Mouse (Mus musculus): Measurements from ENCODE around the gene 4933424G06Rik. TPM values are rescaled to one million over a fixed set of nuclear protein-coding genes. Genes with fewer than 3 reads are reported as not detected.

The 4933424G06Rik gene
- 0.86 TPM for polyA plus RNA-seq (2014; fragmentation: Illumina TruSeq; extraction: RNeasy Lipid Tissue Mini Kit (QIAGEN cat#74804); ENCODE audit: low read depth, low replicate concordance)

DNA sequence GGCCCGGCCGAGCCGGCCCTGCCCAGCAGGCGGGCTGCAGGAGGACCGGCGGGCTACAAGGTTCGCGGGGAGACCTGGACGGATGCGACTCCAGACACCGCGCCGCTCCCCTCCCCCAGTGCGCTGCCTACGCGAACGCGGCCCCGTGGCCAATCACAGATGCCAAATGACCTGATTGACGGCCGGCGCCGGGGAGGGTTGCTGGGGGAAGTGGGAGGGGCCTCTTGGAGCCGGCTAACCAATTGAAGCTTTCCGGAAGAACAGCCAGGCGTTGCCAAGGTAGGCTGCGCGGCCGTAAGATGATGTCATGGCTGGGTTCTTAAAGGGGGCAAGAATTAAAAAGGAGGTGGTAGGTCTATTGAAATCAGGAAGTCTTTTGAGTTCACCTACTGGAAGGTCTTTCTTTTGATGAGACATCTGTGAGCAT lies at the start of gene 4933424G06Rik:
Gene 4933424G06Rik, plus strand, starts transcription at position 296 of the 427 bp plus-strand sequence.

DNA sequence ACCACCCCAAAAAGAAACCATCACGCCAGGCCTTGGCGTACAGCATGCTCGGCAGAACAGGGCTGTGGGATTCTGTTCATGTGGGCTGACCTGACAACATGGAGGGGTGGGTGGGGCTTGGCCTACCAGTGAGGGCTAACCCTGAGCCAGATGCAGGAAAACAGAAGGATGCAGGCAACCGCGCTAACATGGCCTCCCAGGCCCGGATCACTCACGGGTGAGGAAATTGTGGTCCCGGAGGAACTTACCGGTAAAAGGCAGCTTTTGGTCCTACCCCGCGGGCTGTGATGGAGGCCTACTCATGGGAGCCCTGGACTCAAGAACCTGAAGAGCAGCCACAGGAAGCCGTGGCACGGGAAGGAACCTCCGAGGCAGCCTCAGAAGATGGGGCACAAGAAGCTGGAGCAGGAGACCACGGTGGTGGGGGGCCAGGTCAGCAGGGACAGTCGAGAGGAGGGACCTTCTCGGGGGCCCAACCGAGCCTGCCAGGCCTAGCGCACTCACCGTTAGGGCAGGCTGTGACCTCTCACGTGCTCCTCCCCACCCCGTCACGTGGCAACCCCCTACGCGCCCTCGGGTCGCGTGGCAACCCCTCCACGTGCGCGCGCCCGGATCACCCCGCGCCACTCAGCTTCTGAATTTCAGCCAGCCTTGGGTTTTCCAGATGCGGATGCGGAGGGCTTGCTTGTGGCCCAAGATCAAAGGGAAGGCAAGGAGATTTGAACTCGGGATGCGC lies 27.2 kb upstream of the 4933424G06Rik start, which contains the start of gene Fam178b:
Gene Fam178b, minus strand, starts transcription at position 564 of the 736 bp plus-strand sequence.

DNA sequence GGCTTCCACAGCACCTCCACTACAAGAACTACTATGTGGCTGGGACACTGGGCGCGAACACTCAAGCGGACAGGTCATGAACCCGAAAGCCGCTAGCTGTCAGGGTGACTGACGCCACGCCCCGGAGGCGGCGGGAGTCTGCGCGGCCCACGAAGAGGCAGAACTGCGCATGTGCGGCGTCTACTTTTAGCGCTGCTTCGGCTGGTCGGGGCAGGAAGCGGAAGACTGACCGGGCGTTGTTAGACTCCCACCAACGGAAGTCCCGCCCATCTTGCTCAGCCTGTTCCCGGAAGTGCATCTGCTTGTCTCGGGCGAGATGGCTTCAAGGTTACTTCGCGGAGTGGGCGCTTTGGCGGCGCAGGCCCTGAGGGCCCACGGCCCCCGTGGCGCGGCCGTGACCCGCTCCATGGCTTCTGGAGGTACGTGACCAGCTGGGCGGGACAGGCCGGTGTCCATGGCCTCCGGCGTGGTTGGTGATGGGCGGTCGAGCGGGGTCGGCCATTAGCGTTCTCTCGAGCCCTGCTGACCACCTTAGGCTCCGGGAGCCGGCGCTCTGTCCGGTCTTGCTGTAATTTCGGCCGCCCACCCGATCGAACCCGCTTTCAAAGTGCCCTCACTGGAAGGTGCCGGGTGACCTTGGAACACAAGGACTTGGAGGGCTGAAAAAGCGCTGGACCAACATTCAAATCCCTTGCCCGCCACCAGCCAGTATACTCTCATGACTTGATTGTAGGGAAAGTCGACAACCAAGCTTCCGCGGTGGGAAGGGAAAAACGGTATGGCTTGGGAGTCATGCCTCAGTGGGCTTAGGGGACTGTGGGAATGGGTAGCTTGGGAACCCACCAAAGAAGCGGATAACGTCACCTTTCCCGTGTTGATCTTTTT lies 18.4 kb upstream of the 4933424G06Rik start, which contains the start of gene Cox5b:
Gene Cox5b, plus strand, starts transcription at position 179 of the 885 bp plus-strand sequence.

DNA sequence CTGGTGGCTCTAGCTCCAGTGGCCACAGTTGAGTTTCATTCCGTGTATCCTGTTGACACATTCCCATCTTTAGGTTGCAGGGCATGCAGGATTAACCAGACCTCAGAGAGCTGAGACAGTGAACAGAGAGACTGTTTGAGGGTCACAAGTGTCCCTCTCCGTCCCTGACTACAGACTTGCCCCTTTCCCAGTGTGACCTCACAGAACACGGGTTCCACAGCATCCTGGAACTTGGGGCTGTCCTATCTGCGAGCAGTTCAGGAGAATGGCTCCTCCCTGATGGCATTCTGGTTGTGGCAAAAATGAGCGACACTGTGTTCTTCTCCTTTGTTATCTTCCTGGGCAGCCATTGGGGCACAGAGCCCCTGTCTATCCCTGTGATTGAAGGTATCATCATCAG lies 4.4 kb downstream of the 4933424G06Rik start, which contains the start of gene Actr1b:
Gene Actr1b, minus strand, starts transcription at position 112 of the 400 bp plus-strand sequence.

DNA sequence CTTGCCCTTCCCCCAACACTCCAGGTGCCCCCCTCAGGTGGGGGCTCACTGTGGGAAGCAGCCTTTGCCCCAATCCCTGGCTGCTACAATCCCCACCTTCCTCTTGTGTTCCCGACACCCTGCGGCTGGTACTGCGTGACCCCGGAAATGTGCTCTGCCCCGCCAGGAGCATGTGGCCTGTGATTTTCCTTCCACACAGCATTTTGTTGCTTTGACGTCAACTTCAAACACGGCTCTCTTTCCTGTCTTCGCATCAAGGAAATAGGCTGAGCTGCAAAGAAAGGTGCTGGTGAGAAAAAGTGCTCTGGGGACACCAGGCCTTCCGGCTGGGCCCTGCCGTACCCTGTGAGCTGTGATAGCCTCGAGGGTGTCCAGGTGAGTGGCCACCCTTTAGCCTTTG lies 51.6 kb downstream of the 4933424G06Rik start, which contains the start of gene Zap70:
Gene Zap70, plus strand, starts transcription at position 231 of the 400 bp plus-strand sequence.

Other genes starting within 250 kb of the 4933424G06Rik start
- 5.2 TPM for gene Cnnm4, start 238.5 kb upstream of the 4933424G06Rik start, polyA plus RNA-seq (2014; fragmentation: Illumina TruSeq; extraction: RNeasy Lipid Tissue Mini Kit (QIAGEN cat#74804); ENCODE audit: low read depth, low replicate concordance)
- gene Cnnm3, start 198.3 kb upstream of the 4933424G06Rik start, polyA plus RNA-seq (2014; fragmentation: Illumina TruSeq; extraction: RNeasy Lipid Tissue Mini Kit (QIAGEN cat#74804); ENCODE audit: low read depth, low replicate concordance), result 18.9 TPM
- gene Ankrd23, start 173.3 kb upstream of the 4933424G06Rik start, polyA plus RNA-seq (2014; fragmentation: Illumina TruSeq; extraction: RNeasy Lipid Tissue Mini Kit (QIAGEN cat#74804); ENCODE audit: low read depth, low replicate concordance), result 7.0 TPM
- gene Gm42417, start 170.7 kb upstream of the 4933424G06Rik start, polyA plus RNA-seq (2014; fragmentation: Illumina TruSeq; extraction: RNeasy Lipid Tissue Mini Kit (QIAGEN cat#74804); ENCODE audit: low read depth, low replicate concordance), result not detected
- gene Ankrd39, start 162.7 kb upstream of the 4933424G06Rik start, polyA plus RNA-seq (2014; fragmentation: Illumina TruSeq; extraction: RNeasy Lipid Tissue Mini Kit (QIAGEN cat#74804); ENCODE audit: low read depth, low replicate concordance), result 7.7 TPM
- gene Sema4c, start 151.8 kb upstream of the 4933424G06Rik start, polyA plus RNA-seq (2014; fragmentation: Illumina TruSeq; extraction: RNeasy Lipid Tissue Mini Kit (QIAGEN cat#74804); ENCODE audit: low read depth, low replicate concordance), result 16.3 TPM
- 6.2 TPM for gene Fam178b, start 27.0 kb upstream of the 4933424G06Rik start, polyA plus RNA-seq (2014; fragmentation: Illumina TruSeq; extraction: RNeasy Lipid Tissue Mini Kit (QIAGEN cat#74804); ENCODE audit: low read depth, low replicate concordance)
- 325 TPM for gene Cox5b, start 18.7 kb upstream of the 4933424G06Rik start, polyA plus RNA-seq (2014; fragmentation: Illumina TruSeq; extraction: RNeasy Lipid Tissue Mini Kit (QIAGEN cat#74804); ENCODE audit: low read depth, low replicate concordance)
- gene Actr1b, start 4.3 kb downstream of the 4933424G06Rik start, polyA plus RNA-seq (2014; fragmentation: Illumina TruSeq; extraction: RNeasy Lipid Tissue Mini Kit (QIAGEN cat#74804); ENCODE audit: low read depth, low replicate concordance), result 62.7 TPM
- 13.1 TPM for gene Zap70, start 51.6 kb downstream of the 4933424G06Rik start, polyA plus RNA-seq (2014; fragmentation: Illumina TruSeq; extraction: RNeasy Lipid Tissue Mini Kit (QIAGEN cat#74804); ENCODE audit: low read depth, low replicate concordance)
- 24.1 TPM for gene Tmem131, start 233.5 kb downstream of the 4933424G06Rik start, polyA plus RNA-seq (2014; fragmentation: Illumina TruSeq; extraction: RNeasy Lipid Tissue Mini Kit (QIAGEN cat#74804); ENCODE audit: low read depth, low replicate concordance)

All from adipose tissue, adult 10 weeks (tissue).